ENCODE assay signal across 13 mouse cellular contexts in genomic region chr11:51938817-51939589, GRCm38 (mm10). TPM values are rescaled to one million over a fixed set of nuclear protein-coding genes. Genes with fewer than 3 reads are reported as not detected.
A peak's percentile ranks its signal among the peaks of the same experiment; 100 is the strongest.
DNase-seq lines count a peak whose midpoint lies in the region; ATAC-seq lines count a peak whose summit lies in the region.
"Had no signal": no experiment of that assay in that cellular context is flagged by ENCODE, and none has a peak within 500 bp of the region (broad histone marks: within the 10 kb centered on the region; RNA-seq: fewer than 3 reads in every experiment).

No protein-coding gene starts in this region.

- 0 out of 2 replicates have a peak, but pooled peaks cover 3% of the 10 kb centered on the region for H3K4me1 ChIP-seq in kidney, embryonic 16.5 days (ENCODE audit: insufficient read depth, low read length)
- H3K4me1 ChIP-seq in kidney, embryonic 14.5 days (ENCODE audit: control insufficient read depth, insufficient read depth, low read length): no peaks in the 10 kb centered on the region
- 0 out of 2 replicates have a peak, but pooled peaks cover 4% of the 10 kb centered on the region for H3K4me1 ChIP-seq in brown adipose tissue, adult 24 weeks (ENCODE audit: control insufficient read depth, insufficient read depth, insufficient read length, low read length)
- H3K4me1 ChIP-seq in megakaryocyte, embryonic 14.5 days: peaks cover 86% of the 10 kb centered on the region
- H3K4me1 ChIP-seq in forebrain, embryonic 12.5 days: peaks cover 12% of the 10 kb centered on the region

- H3K27me3 ChIP-seq in kidney, embryonic 16.5 days (ENCODE audit: insufficient read depth, low read length): no peaks in the 10 kb centered on the region
- H3K27me3 ChIP-seq in kidney, embryonic 14.5 days (ENCODE audit: control insufficient read depth, insufficient read depth, low read length): no peaks in the 10 kb centered on the region
- peaks cover 5% of the 10 kb centered on the region for H3K27me3 ChIP-seq in megakaryocyte, embryonic 14.5 days (replicated peaks)
- H3K27me3 ChIP-seq in forebrain, embryonic 12.5 days: no peaks in the 10 kb centered on the region
- H3K27me3 ChIP-seq: stomach, embryonic 15.5 days had no signal

- no peaks in the 10 kb centered on the region for H3K9me3 ChIP-seq in kidney, embryonic 16.5 days (ENCODE audit: low read length)
- no peaks in the 10 kb centered on the region for H3K9me3 ChIP-seq in kidney, embryonic 14.5 days (ENCODE audit: control insufficient read depth, low read length)
- no peaks in the 10 kb centered on the region for H3K9me3 ChIP-seq in megakaryocyte, embryonic 14.5 days
- H3K9me3 ChIP-seq in forebrain, embryonic 12.5 days: no peaks in the 10 kb centered on the region
- H3K9me3 ChIP-seq: stomach, embryonic 15.5 days had no signal

- 75% methylated on average over 12 of the region's 12 CpGs for WGBS in kidney, embryonic 16.5 days
- 75% methylated on average over 12 of the region's 12 CpGs for WGBS in kidney, embryonic 14.5 days
- 85% methylated on average over 12 of the region's 12 CpGs for WGBS in forebrain, embryonic 12.5 days

- H3K27ac ChIP-seq in kidney, embryonic 16.5 days (ENCODE audit: low read length): no peak overlapping the region
- no peak overlapping the region for H3K27ac ChIP-seq in kidney, embryonic 14.5 days (ENCODE audit: low read depth, low read length)
- peak overlapping the region; percentile 52 for H3K27ac ChIP-seq in brown adipose tissue, adult 24 weeks (replicated peaks; ENCODE audit: low read depth, low read length)
- H3K27ac ChIP-seq in forebrain, embryonic 12.5 days: no peak overlapping the region
- H3K27ac ChIP-seq: heart, adult 2 months; stomach, embryonic 15.5 days had no signal

- no peak overlapping the region for H3K4me3 ChIP-seq in kidney, embryonic 16.5 days (ENCODE audit: low read length)
- no peak overlapping the region for H3K4me3 ChIP-seq in kidney, embryonic 14.5 days (ENCODE audit: low read length)
- H3K4me3 ChIP-seq in brown adipose tissue, adult 24 weeks (ENCODE audit: insufficient read depth, low read depth, low read length): no peak overlapping the region
- peak overlapping the region; percentile 67 for H3K4me3 ChIP-seq in megakaryocyte, embryonic 14.5 days (replicated peaks)
- no peak overlapping the region for H3K4me3 ChIP-seq in forebrain, embryonic 12.5 days (replicated peaks)
- H3K4me3 ChIP-seq: heart, adult 2 months; stomach, embryonic 15.5 days had no signal

- H3K9ac ChIP-seq in kidney, embryonic 16.5 days (replicated peaks; ENCODE audit: low read length): no peak overlapping the region
- H3K9ac ChIP-seq in kidney, embryonic 14.5 days (ENCODE audit: low read depth, low read length): no peak overlapping the region
- H3K9ac ChIP-seq in forebrain, embryonic 12.5 days: no peak overlapping the region
- H3K9ac ChIP-seq: stomach, embryonic 15.5 days had no signal

- ATAC-seq in kidney, embryonic 16.5 days (ENCODE audit: low FRiP score, low TSS enrichment): peak; percentile 39; the same call in 1 of the 2 replicates
- ATAC-seq in kidney, embryonic 14.5 days (ENCODE audit: low FRiP score, low TSS enrichment): no peak
- no peak for ATAC-seq in forebrain, embryonic 12.5 days (ENCODE audit: low FRiP score)

- DNase-seq in thymus, postnatal 10 days (ENCODE audit: low spot score in 2 of 2): peak; percentile 38 to 45
- no peak for DNase-seq in urinary bladder, postnatal 25 days (ENCODE audit: low spot score)
- no peak for DNase-seq in cerebellum, adult 11-12 months
- DNase-seq: cerebellum, postnatal 10 days; kidney, adult 2 months had no signal

- no peaks in the 10 kb centered on the region for H3K36me3 ChIP-seq in kidney, embryonic 16.5 days (ENCODE audit: insufficient read depth, low read length)
- no peaks in the 10 kb centered on the region for H3K36me3 ChIP-seq in kidney, embryonic 14.5 days (ENCODE audit: control insufficient read depth, insufficient read depth, low read length)
- H3K36me3 ChIP-seq in megakaryocyte, embryonic 14.5 days (replicated peaks; ENCODE audit: low read length): no peaks in the 10 kb centered on the region
- no peaks in the 10 kb centered on the region for H3K36me3 ChIP-seq in forebrain, embryonic 12.5 days (replicated peaks)
- H3K36me3 ChIP-seq: stomach, embryonic 15.5 days had no signal

- H3K4me2 ChIP-seq in kidney, embryonic 16.5 days (replicated peaks; ENCODE audit: low read depth, low read length): no peak overlapping the region
- H3K4me2 ChIP-seq in kidney, embryonic 14.5 days (replicated peaks; ENCODE audit: low read depth, low read length): no peak overlapping the region
- H3K4me2 ChIP-seq in forebrain, embryonic 12.5 days: no peak overlapping the region
- H3K4me2 ChIP-seq: midbrain, embryonic 11.5 days; stomach, embryonic 15.5 days had no signal

RNA-seq across cellular contexts. Expression of gene Cdkn2aipnl, which starts 28.5 kb away (rescaled TPM):
- polyA plus RNA-seq in kidney, embryonic 16.5 days (2015; fragmentation: Nextera tagmentation; extraction: Ambion mirVana): 95.5 and 99.8 TPM in 2 replicates
- 87.9 and 104 TPM in 2 replicates for polyA plus RNA-seq in kidney, embryonic 14.5 days (2014; fragmentation: Nextera tagmentation; extraction: Ambion mirVana)
- 11.1 and 11.7 TPM in 2 replicates for polyA plus RNA-seq in brown adipose tissue, adult 24 weeks (2012; ENCODE audit: insufficient read depth, insufficient read length, missing spikeins)
- 17.5 and 17.7 TPM in 2 replicates for polyA plus RNA-seq in megakaryocyte, embryonic 14.5 days (2012; ENCODE audit: insufficient read depth, low replicate concordance)
- polyA plus RNA-seq in forebrain, embryonic 12.5 days (2016; fragmentation: Nextera tagmentation; extraction: Ambion mirVana): 114 and 122 TPM in 2 replicates

Comparison
In these comparisons a context has a peak if more than half of its experiments do, and no peak if none do; other contexts are left out.
1. DNase-seq: peak in thymus, postnatal 10 days (2 of 2); none in urinary bladder, postnatal 25 days (single experiment) and cerebellum, adult 11-12 months (single experiment).